Mouse (Mus musculus) 3T3-L1 (cell line): ENCODE measurements at regions not wholly inside any gene's neighbourhood (a gene's known extent, or its start where the extent isn't known, plus 50 kb on each side); places are given as distances from the start of the nearest gene placed in this dataset.

Source experiments
- DNase-seq: peaks from one replicate; pipeline ENCODE4 v3.0.0-alpha.2; 2015; ENCODE audit warnings: low read depth, low spot score

DNA sequence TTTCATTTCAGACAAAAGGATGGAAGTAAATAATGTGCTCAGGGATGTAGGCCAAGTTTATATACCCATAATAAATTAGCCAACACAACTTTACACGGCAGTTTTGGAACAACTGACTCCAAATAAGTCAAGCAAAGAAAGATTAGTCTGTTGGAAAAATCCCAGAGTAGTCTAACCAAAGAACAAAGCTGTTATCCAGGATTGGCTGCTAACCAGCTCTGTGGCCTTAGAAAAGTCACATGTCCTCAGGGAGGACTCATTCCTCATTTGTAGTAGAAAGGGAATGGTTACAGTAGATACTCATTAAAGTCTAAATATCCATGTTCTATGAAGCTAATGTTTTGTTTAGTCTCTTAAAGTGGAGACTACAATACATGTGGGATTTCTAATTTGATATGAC is 130.6 kb upstream of the Mid1 start:
- peak; percentile 17 for DNase-seq

- no peak for DNase-seq
Observed at GRCm38 (mm10) chrX:169552851-169553250, 132.1 kb upstream of the Mid1 start.

DNA sequence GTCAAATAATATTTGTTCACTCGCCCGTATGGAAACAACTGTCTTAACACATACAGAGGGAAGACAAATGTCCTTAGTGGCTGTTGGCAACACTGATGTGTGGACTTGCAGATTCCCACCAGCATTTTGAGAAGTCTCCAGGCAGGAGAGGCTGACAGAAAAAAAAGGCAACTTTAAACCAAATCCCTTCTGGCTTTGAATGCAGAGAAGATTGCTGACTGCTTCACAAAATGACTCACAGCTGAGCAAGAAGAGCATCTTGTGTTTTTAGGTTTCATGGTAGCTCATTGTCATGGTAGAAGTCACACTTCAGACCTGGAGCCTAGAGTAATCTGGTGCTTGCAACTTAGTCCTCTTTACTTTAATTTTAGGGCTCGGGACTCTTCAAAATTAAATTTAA is 141.0 kb upstream of the Mid1 start:
- no peak for DNase-seq

DNA sequence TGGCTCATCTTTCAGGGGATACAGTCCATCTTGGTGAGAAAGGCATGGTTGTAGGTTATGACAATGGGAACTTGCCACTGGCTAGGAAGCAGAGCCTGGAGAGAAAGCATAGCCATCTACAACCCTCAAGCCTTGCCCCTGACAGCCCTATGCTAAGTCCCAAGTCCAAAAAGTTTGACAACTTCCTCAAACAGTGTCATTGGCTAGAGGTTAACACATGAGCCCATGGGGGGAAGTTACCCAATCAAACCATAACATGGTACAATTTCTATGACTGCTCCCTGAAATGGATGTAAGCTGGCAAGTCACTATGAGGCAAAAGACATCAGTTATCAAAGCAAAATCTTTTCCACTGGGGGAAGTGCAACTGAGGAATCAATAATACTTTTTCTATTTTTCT is 176.8 kb upstream of the Mid1 start:
- DNase-seq, result no peak

- DNase-seq, result no peak
Observed at GRCm38 (mm10) chrX:169493577-169493976, 173.4 kb upstream of the Hccs start.

DNA sequence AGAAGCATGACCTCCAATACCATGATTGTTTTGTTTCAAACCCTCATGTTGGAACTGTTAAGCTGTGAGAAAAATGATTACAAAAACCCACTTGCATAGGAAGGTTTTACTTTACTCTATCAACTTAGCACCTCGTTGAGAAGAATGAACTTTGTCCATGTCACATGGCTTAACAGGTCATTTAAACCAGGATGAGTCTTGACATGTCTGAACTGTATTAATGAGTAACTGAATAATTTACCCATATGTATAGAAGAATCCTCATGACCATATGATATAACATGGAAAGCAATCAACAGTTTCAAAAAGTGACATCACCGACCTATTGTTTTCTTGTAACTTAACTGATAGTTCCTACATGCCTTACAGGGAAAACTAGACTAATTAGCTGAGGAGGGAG is 153.3 kb upstream of the Hccs start:
- DNase-seq, result no peak

- DNase-seq, result no peak
Observed at GRCm38 (mm10) chrX:169470715-169471114, 150.5 kb upstream of the Hccs start.

DNA sequence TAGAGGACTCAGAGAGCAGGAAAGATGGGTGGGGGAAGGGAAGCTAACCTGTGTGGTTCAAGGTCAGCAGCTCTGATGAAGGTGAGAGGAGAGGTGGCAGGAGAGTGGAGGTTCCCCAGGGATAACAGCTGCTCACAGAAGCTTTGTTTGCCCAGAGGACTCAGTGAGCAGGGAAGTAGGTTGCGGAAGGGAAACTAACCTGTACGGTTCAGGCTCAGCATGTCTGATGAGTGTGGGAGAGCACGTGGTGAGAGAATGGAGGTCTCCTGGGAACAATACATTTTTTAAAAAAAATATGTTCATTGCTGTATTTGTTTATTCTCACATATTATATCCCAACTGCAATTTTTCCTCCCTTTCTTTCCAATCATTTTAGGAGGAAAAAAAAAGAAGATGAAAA is 130.0 kb upstream of the Hccs start:
- DNase-seq, result no peak

- DNase-seq, result no peak
Observed at GRCm38 (mm10) chrX:169439546-169439945, 119.4 kb upstream of the Hccs start.

DNA sequence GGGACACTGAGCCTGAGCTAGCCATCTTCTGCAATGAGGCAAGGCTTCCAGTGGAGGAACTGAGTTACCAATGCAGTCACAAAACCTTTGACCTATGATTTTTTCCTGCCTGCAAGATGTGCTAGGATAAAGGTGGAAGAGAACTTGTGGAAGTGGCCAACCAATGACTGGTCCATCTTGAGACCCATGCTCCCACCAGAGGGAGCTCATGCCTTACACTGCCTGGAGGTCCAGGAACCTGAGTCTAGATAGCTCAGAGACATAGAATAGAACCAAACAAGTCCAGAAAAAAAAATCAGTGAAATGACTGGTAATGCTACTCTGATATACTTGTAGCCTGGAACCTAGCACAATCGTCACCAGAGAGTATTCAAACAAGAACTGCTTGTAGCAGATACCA is 118.5 kb upstream of the Hccs start:
- peak; percentile 69 for DNase-seq

- peak; percentile 42 for DNase-seq
Observed at GRCm38 (mm10) chrX:169433903-169434302, 113.7 kb upstream of the Hccs start.

DNA sequence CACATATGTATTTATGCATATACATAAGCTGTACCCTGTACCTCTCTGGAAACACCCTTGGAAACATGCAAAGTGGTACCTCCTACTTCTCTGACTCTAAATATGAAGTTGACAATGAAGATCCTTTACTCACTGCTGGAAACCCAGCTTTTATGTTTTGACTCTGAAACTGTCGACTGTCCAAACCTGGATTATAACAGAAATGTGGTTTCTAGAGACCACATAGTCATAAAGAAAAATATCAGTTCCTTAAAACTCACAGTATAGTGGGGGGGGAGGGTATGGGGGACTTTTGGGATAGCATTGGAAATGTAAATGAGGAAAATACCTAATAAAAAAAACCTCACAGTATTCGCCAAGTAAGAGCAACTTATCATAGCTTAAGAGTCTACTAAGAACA is 76.7 kb upstream of the Hccs start:
- DNase-seq, result no peak

- DNase-seq, result peak; percentile 55
Observed at GRCm38 (mm10) chrX:169386640-169387039, 66.5 kb upstream of the Hccs start.
